Mouse (Mus musculus) forebrain, embryonic 16.5 days (tissue): Measurements from ENCODE around the gene Lgals2. TPM values are rescaled to one million over a fixed set of nuclear protein-coding genes. Genes with fewer than 3 reads are reported as not detected.

Source experiments
- ATAC-seq: fragments of 200-750 bp; cut with Nextera tagmentation; 2 replicates; pipeline ENCODE4 v1.8.0; 2017; ENCODE audit warnings: mild to moderate bottlenecking, moderate library complexity
- H3K27ac ChIP-seq: fragments of 300-500 bp; sonication (generic); 2 replicates; pipeline ENCODE4 v1.5.1; 2014; ENCODE audit warnings: low read length, control low read depth
- H3K27me3 ChIP-seq: fragments of 300-500 bp; sonication (generic); replicated peaks from 2 replicates; pipeline ENCODE4 v1.6.1; 2014; ENCODE audit warnings: low read length; ENCODE audit not compliant: control insufficient read depth, insufficient read depth
- H3K36me3 ChIP-seq: fragments of 300-500 bp; sonication (generic); 2 replicates; pipeline ENCODE4 v1.6.1; 2014; ENCODE audit not compliant: control insufficient read depth, insufficient read depth
- H3K4me1 ChIP-seq: fragments of 300-500 bp; sonication (generic); replicated peaks from 2 replicates; pipeline ENCODE4 v1.6.1; 2014; ENCODE audit warnings: low read length; ENCODE audit not compliant: control insufficient read depth, insufficient read depth
- H3K4me2 ChIP-seq: fragments of 300-500 bp; sonication (generic); 2 replicates; pipeline ENCODE4 v1.6.1; 2014; ENCODE audit warnings: mild to moderate bottlenecking, low read length, control low read depth
- H3K4me3 ChIP-seq: fragments of 300-500 bp; sonication (generic); replicated peaks from 2 replicates; pipeline ENCODE4 v1.5.1; 2014; ENCODE audit warnings: mild to moderate bottlenecking, low read length, control low read depth
- H3K9ac ChIP-seq: fragments of 300-500 bp; sonication (generic); replicated peaks from 2 replicates; pipeline ENCODE4 v1.6.1; 2014; ENCODE audit warnings: low read depth, low read length, control low read depth
- H3K9me3 ChIP-seq: fragments of 300-500 bp; sonication (generic); 2 replicates; pipeline ENCODE4 v1.6.1; 2016; ENCODE audit warnings: low read length; ENCODE audit not compliant: control insufficient read depth
- WGBS: fragments of 180-500 bp; shearing (Covaris S2); extraction: QIAGEN DNeasy Blood & Tissue Kit; methylation state at CpG from one replicate; pipeline ENCODE4 v1.1.7; 2014; 5-methylcytosine and 5-hydroxymethylcytosine counted together
- polyA plus RNA-seq: library from polyadenylated mRNA; unstranded; fragments of >200 nt; fragmentation: Nextera tagmentation; extraction: Ambion mirVana; gene quantifications from 2 replicates; pipeline ENCODE4 v1.2.1, GENCODE M21; 2015

The Lgals2 gene
- polyA plus RNA-seq, 1 experiment from 2014 or later = not detected

GRCm38 (mm10) chr15:78863852-78864253 is 8.5 kb upstream of the Lgals2 start:
- H3K27me3 ChIP-seq = no peaks in the 10 kb centered on the region
- H3K4me2 ChIP-seq = no peak overlapping the region
- peaks cover 10% of the 10 kb centered on the region for H3K4me1 ChIP-seq
- H3K36me3 ChIP-seq = no peaks in the 10 kb centered on the region
- no peak overlapping the region for H3K27ac ChIP-seq
- WGBS = 45% methylated on average over 13 of the region's 13 CpGs
- no peak for ATAC-seq
- no peak overlapping the region for H3K4me3 ChIP-seq
- H3K9ac ChIP-seq = no peak overlapping the region
- H3K9me3 ChIP-seq = no peaks in the 10 kb centered on the region

GRCm38 (mm10) chr15:78863154-78863553 is 7.8 kb upstream of the Lgals2 start:
- Histone ChIP-seq H3K9ac (no peak overlapping the region), H3K4me2 (no peak overlapping the region), H3K4me1 (peaks cover 4% of the 10 kb centered on the region; the same call in 1 of the 2 replicates), H3K27ac (no peak overlapping the region), H3K9me3 (no peaks in the 10 kb centered on the region), H3K27me3 (no peaks in the 10 kb centered on the region), H3K36me3 (no peaks in the 10 kb centered on the region), H3K4me3 (no peak overlapping the region)
- 44% methylated on average over 2 of the region's 2 CpGs for WGBS
- ATAC-seq = no peak

- no peak for ATAC-seq
- Histone ChIP-seq H3K27me3 (no peaks in the 10 kb centered on the region), H3K9ac (no peak overlapping the region), H3K4me2 (no peak overlapping the region), H3K4me3 (no peak overlapping the region), H3K36me3 (no peaks in the 10 kb centered on the region), H3K27ac (no peak overlapping the region), H3K4me1 (peaks cover 4% of the 10 kb centered on the region; the same call in 1 of the 2 replicates), H3K9me3 (no peaks in the 10 kb centered on the region)
- 91% methylated on average over 5 of the region's 5 CpGs for WGBS
Observed at GRCm38 (mm10) chr15:78862280-78862679, 7.0 kb upstream of the Lgals2 start.

- 86% methylated on average over 6 of the region's 6 CpGs for WGBS
- Histone ChIP-seq H3K4me1 (peaks cover 6% of the 10 kb centered on the region; the same call in 1 of the 2 replicates), H3K4me3 (no peak overlapping the region), H3K27me3 (no peaks in the 10 kb centered on the region), H3K9me3 (no peaks in the 10 kb centered on the region), H3K27ac (no peak overlapping the region), H3K4me2 (no peak overlapping the region), H3K36me3 (no peaks in the 10 kb centered on the region), H3K9ac (no peak overlapping the region)
- no peak for ATAC-seq
Observed at GRCm38 (mm10) chr15:78859714-78860113, 4.4 kb upstream of the Lgals2 start.

GRCm38 (mm10) chr15:78859311-78859710 is 4.0 kb upstream of the Lgals2 start:
- Histone ChIP-seq H3K4me1 (peaks cover 6% of the 10 kb centered on the region; the same call in 1 of the 2 replicates), H3K9ac (no peak overlapping the region), H3K27ac (no peak overlapping the region), H3K4me2 (no peak overlapping the region), H3K27me3 (no peaks in the 10 kb centered on the region), H3K9me3 (no peaks in the 10 kb centered on the region), H3K4me3 (no peak overlapping the region), H3K36me3 (no peaks in the 10 kb centered on the region)
- WGBS = 77% methylated on average over 4 of the region's 4 CpGs
- no peak for ATAC-seq

GRCm38 (mm10) chr15:78857009-78857408 is 1.7 kb upstream of the Lgals2 start:
- Histone ChIP-seq H3K4me1 (peaks cover 2% of the 10 kb centered on the region; the same call in 1 of the 2 replicates), H3K9me3 (no peaks in the 10 kb centered on the region), H3K36me3 (no peaks in the 10 kb centered on the region), H3K4me3 (no peak overlapping the region), H3K4me2 (no peak overlapping the region), H3K27ac (no peak overlapping the region), H3K27me3 (no peaks in the 10 kb centered on the region), H3K9ac (no peak overlapping the region)
- peak; percentile 47; the same call in 1 of the 2 replicates for ATAC-seq
- 72% methylated on average over 7 of the region's 7 CpGs for WGBS

GRCm38 (mm10) chr15:78851505-78852153 is 3.7 kb downstream of the Lgals2 start:
- 16% methylated on average over 13 of the region's 13 CpGs for WGBS
- Histone ChIP-seq H3K4me2 (peak overlapping the region; percentile 38), H3K4me1 (peaks cover 5% of the 10 kb centered on the region; the same call in 1 of the 2 replicates), H3K9ac (no peak overlapping the region), H3K36me3 (no peaks in the 10 kb centered on the region), H3K4me3 (no peak overlapping the region), H3K27me3 (no peaks in the 10 kb centered on the region), H3K9me3 (no peaks in the 10 kb centered on the region), H3K27ac (no peak overlapping the region)
- ATAC-seq = peak; percentile 90

GRCm38 (mm10) chr15:78850944-78851343 is 4.4 kb downstream of the Lgals2 start:
- Histone ChIP-seq H3K9ac (no peak overlapping the region), H3K4me3 (no peak overlapping the region), H3K4me1 (peaks cover 5% of the 10 kb centered on the region; the same call in 1 of the 2 replicates), H3K9me3 (no peaks in the 10 kb centered on the region), H3K27ac (no peak overlapping the region), H3K27me3 (no peaks in the 10 kb centered on the region), H3K36me3 (no peaks in the 10 kb centered on the region), H3K4me2 (no peak overlapping the region)
- WGBS = 75% methylated on average over 6 of the region's 6 CpGs
- ATAC-seq = no peak

GRCm38 (mm10) chr15:78850059-78850824 is 5.1 kb downstream of the Lgals2 start:
- H3K36me3 ChIP-seq = no peaks in the 10 kb centered on the region
- H3K4me2 ChIP-seq = no peak overlapping the region
- no peak overlapping the region for H3K4me3 ChIP-seq
- peaks cover 6% of the 10 kb centered on the region; the same call in 1 of the 2 replicates for H3K4me1 ChIP-seq
- no peak overlapping the region for H3K9ac ChIP-seq
- no peak for ATAC-seq
- H3K27me3 ChIP-seq = no peaks in the 10 kb centered on the region
- H3K27ac ChIP-seq = no peak overlapping the region
- WGBS = 74% methylated on average over 15 of the region's 15 CpGs
- H3K9me3 ChIP-seq = no peaks in the 10 kb centered on the region
